Mouse (Mus musculus) liver, adult 2 months (tissue): ENCODE measurements at regions not wholly inside any gene's neighbourhood (a gene's known extent, or its start where the extent isn't known, plus 50 kb on each side); places are given as distances from the start of the nearest gene placed in this dataset.

Experiments used
- CTCF ChIP-seq: fragments of 200-500 bp; IDR thresholded peaks from 2 replicates; pipeline ENCODE4 v1.5.1; 2011; ENCODE audit warnings: low read depth, low read length, control low read depth
- POLR2A ChIP-seq: fragments of 200-500 bp; IDR thresholded peaks from 2 replicates; pipeline ENCODE4 v1.6.1; 2011; ENCODE audit warnings: low read length, control low read depth; ENCODE audit not compliant: insufficient read depth; ENCODE audit errors: extremely low read depth

- TF ChIP-seq CTCF (no peak), POLR2A (no peak)
Observed at GRCm38 (mm10) chr4:39597426-39597825, 147.3 kb downstream of the 1700009N14Rik start.
